In the genomic region with DNA sequence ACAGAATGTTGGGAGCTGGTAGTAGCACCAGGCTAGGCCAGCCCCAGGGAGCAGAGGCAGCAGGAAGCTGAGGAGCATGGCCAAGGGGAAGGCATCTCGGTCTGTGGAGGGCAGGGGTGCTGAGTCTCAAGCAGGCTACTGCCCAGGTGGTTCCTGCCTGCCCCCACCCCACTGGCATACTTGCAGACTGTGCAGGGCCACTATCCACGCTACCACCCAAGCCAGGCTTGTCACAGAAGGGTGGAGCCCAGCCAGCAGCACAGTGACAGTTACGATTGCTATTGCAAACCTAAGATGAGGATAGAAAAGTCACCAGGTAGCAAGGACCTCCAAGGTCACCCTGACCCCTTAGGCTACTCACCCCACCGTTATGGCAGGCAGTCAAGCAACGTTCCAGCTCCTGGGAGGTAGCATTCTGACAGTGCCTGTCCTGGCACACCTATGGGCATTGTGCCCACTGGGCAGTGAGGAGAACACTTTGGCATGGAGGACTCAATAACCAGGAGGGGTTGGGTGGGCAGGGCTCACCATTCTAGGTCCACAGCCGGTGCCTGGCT, we compare ENCODE assay signal across 13 mouse cellular contexts. TPM values are rescaled to one million over a fixed set of nuclear protein-coding genes. Genes with fewer than 3 reads are reported as not detected.
"Had no signal": no experiment of that assay in that cellular context is flagged by ENCODE, and none has a peak within 500 bp of the region (broad histone marks: within the 10 kb centered on the region; RNA-seq: fewer than 3 reads in every experiment).

No protein-coding gene starts in this region.

- DNase-seq: kidney, adult 2 months; kidney, postnatal 14 days; thymus, postnatal 36 days had no signal

- ATAC-seq: intestine, embryonic 15.5 days had no signal

- H3K9me3 ChIP-seq: intestine, embryonic 15.5 days; kidney, embryonic 15.5 days; limb, embryonic 10.5 days; lung, embryonic 15.5 days; midbrain, embryonic 10.5 days; midbrain, embryonic 15.5 days; neural tube, embryonic 12.5 days had no signal

- H3K4me3 ChIP-seq: neural tube, embryonic 12.5 days had no signal

- H3K9ac ChIP-seq: kidney, embryonic 15.5 days; liver, embryonic 14.5 days; lung, embryonic 15.5 days; midbrain, embryonic 15.5 days had no signal

- H3K36me3 ChIP-seq: intestine, embryonic 15.5 days; kidney, embryonic 15.5 days; limb, embryonic 10.5 days; lung, embryonic 15.5 days; midbrain, embryonic 10.5 days; midbrain, embryonic 15.5 days; neural tube, embryonic 12.5 days had no signal

- H3K27ac ChIP-seq: intestine, embryonic 15.5 days; kidney, embryonic 15.5 days; liver, embryonic 14.5 days; lung, embryonic 15.5 days; midbrain, embryonic 10.5 days; midbrain, embryonic 15.5 days; neural tube, embryonic 12.5 days had no signal

RNA-seq across cellular contexts. Expression of a gene that starts 10.1 kb away (rescaled TPM):
- total RNA-seq: monocyte, adult 5-6 weeks; neutrophil, adult 5-6 weeks had no signal

RNA-seq across cellular contexts. Expression of a gene that starts 10.7 kb away (rescaled TPM):
- total RNA-seq: monocyte, adult 5-6 weeks; neutrophil, adult 5-6 weeks had no signal

RNA-seq across cellular contexts. Expression of a gene that starts 33.6 kb away (rescaled TPM):
- total RNA-seq: monocyte, adult 5-6 weeks had no signal
